ENCODE assay signal across 8 mouse cellular contexts in the genomic region with DNA sequence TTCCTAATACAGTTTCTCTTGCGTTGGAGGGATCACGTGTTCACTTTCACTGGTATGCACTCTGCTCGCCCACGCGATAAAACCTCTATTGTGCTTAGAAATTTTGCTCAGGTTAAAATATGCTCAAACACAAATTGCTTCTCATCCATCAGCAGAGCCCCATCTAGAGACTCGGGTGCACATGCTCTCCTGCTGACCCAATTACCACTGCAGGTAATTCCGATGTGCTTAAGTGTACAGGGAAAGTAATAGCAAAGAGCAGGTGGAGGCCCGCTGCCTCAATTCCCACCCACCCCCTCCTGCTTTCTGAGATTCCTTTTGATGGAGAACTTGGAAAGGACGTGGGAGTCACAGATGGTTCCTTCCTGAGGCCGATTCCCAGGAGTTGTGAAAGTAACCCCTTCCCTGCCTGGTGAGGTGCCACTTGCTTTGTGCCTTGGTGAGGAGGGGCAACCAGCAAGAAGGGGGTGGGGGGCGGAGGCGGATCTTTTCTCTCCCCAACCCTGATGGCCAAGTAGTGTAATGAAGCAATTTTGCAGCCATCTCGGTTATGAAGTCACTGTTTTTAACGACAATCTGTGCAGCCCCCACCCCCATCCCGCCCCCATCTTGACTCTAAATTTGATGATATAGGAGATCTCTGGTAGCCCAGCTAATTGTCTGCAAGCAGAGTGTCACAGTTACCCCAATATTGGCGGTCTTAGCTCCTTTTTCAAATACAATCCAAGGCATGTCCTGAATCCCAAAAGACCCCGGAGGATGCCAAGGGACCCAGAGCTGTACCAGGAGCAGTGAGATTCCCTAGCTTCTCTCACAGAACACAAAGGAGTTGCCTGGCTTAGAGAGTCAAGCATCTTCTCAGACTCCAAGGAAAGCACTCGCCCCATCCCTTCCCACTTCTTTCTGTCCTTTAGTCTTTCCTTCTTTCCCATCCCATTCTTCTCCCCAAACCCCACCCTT. TPM values are rescaled to one million over a fixed set of nuclear protein-coding genes. Genes with fewer than 3 reads are reported as not detected.
DNase-seq lines count a peak whose midpoint lies in the region; TF ChIP-seq lines count a peak whose summit lies in the region.

No protein-coding gene starts in this region.

- intact Hi-C loops in left cerebral cortex, postnatal 14 days (cut with DNase I), result loop anchor here (2.0 to 10.0 kb wide), 3 partner anchors 471 to 717 kb away; no protein-coding TSS in a partner anchor

- TF ChIP-seq POLR2A in brain, embryonic 14.5 days (IDR thresholded peaks at IDR 0.05; ENCODE audit: borderline replicate concordance, extremely low read depth, insufficient read depth, insufficient read length, poor library complexity, severe bottlenecking), result no peak

- peak; percentile 17 for DNase-seq in 3T3-L1 (ENCODE audit: low read depth, low spot score)
- peak; percentile 94 for DNase-seq in brain, embryonic 14.5 days (ENCODE audit: low read depth)
- DNase-seq in frontal cortex, postnatal 36 days (ENCODE audit: low spot score in 2 of 2), result peak; percentile 73 to 87
- peak; percentile 78 to 89 for DNase-seq in left cerebral cortex, postnatal 14 days (ENCODE audit: low spot score in 2 of 2)
- DNase-seq in right cerebral cortex, adult 18-20 months, result peak; percentile 86
- no peak for DNase-seq in adrenal gland, adult 2 months
- no peak for DNase-seq in urinary bladder, postnatal 14 days (ENCODE audit: low spot score)
- no peak for DNase-seq in heart, adult 8-10 months (ENCODE audit: low spot score)

- TF ChIP-seq CTCF in brain, embryonic 14.5 days (IDR thresholded peaks at IDR 0.05; ENCODE audit: borderline replicate concordance, extremely low read depth, insufficient read depth, insufficient read length), result no peak

RNA-seq across cellular contexts. Expression of gene Lrrc7, which starts 2.0 kb away (rescaled TPM):
- 5.8 and 9.5 TPM in 2 replicates for polyA plus RNA-seq in brain, embryonic 14.5 days (2012; rRNA removed)
- total RNA-seq in left cerebral cortex, postnatal 14 days (2021), result 100 to 1,000 TPM; 123 to 142 TPM
- total RNA-seq in adrenal gland, adult 2 months (2021), result under 1 TPM in 1 of 2 experiments, not detected in 1; 0.17 TPM
- 0.01 TPM in 1 of 2 replicates, not detected in the other for polyA plus RNA-seq in adrenal gland, adult 2 months (2012; rRNA removed)
- total RNA-seq in heart, adult 8-10 months (2022), result under 1 TPM in 1 of 4 experiments, not detected in 3; 0.06 TPM

Comparison
In these comparisons a context has a peak if more than half of its experiments do, and no peak if none do; other contexts are left out.
1. DNase-seq: peak in 3T3-L1 (single experiment), brain, embryonic 14.5 days (single experiment), frontal cortex, postnatal 36 days (2 of 2), left cerebral cortex, postnatal 14 days (2 of 2) and right cerebral cortex, adult 18-20 months (single experiment); none in adrenal gland, adult 2 months (single experiment), urinary bladder, postnatal 14 days (single experiment) and heart, adult 8-10 months (single experiment).
2. RNA of gene Lrrc7, which starts 2.0 kb away (total RNA-seq): 123 to 142 TPM in left cerebral cortex, postnatal 14 days; 0.17 TPM in adrenal gland, adult 2 months and 0.06 TPM in heart, adult 8-10 months; every median in the first group is over 100 times any median in the second.